Mouse (Mus musculus): ENCODE results near the gene Cog5. TPM values are rescaled to one million over a fixed set of nuclear protein-coding genes. Genes with fewer than 3 reads are reported as not detected.

Gene Cog5
- polyA plus RNA-seq, 2 experiments: 6.0 to 7.8 TPM

DNA sequence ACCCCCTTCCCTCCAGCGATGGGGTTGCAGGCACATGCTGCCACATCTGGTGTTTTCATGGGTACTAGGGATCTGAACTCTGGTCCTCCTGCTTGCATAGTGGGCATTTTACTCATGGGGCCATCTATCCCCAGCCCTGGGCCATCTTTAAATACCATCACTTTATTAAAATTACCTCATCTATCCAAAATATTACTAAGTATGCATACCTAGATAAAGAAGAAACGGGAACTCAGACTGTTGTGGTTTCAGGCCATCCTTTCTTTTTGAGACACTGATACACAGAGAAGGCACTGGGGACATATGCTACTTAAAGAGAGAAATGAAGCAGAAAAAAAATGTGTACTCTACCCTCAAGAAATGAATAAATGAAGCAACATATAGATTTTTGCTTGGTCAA, 331.8 kb downstream of the Cog5 start:
- peaks cover 33% of the 10 kb centered on the region for H3K36me3 ChIP-seq (replicated peaks; ENCODE audit: control insufficient read depth, insufficient read depth, low read depth)
- WGBS (ENCODE audit: insufficient replicate concordance): 75% methylated on average over 2 of the region's 2 CpGs
- H3K9me3 ChIP-seq (ENCODE audit: control insufficient read depth, low read length): no peaks in the 10 kb centered on the region

More for the DNA sequence above, 331.8 kb downstream of the Cog5 start:
- no peak overlapping the region for H3K27ac ChIP-seq
- no peak overlapping the region for H3K4me2 ChIP-seq (ENCODE audit: low read depth)
- DNase-seq (ENCODE audit: low read depth in 3 of 3, low spot score in 3 of 3): no peak
- no peaks in the 10 kb centered on the region for H3K27me3 ChIP-seq (ENCODE audit: control insufficient read depth, insufficient read depth, low read length)
- H3K9ac ChIP-seq (replicated peaks): no peak overlapping the region
- H3K4me1 ChIP-seq (replicated peaks; ENCODE audit: control insufficient read depth in 2 of 2, insufficient read depth in 2 of 2, low read length in 1 of 2): peaks cover 2 to 13% of the 10 kb centered on the region in 2 experiments; a peak in 3 of 4 replicates
- no peak overlapping the region for H3K4me3 ChIP-seq (ENCODE audit: insufficient read depth in 1 of 2, low read depth in 2 of 2, low read length in 2 of 2)
- ATAC-seq (ENCODE audit: insufficient read depth): no peak
- no peak for TF ChIP-seq EP300 (IDR thresholded peaks at IDR 0.05; ENCODE audit: low read depth)
- no peak for TF ChIP-seq CTCF (IDR thresholded peaks at IDR 0.05; ENCODE audit: low read depth)

Other genes with a start within 250 kb of the Cog5 start
- 2.2 and 2.7 TPM in 2 replicates for gene Cbll1, start 155.3 kb upstream of the Cog5 start, polyA plus RNA-seq (2012; rRNA removed)
- 6.7 and 7.0 TPM in 2 replicates for gene Cbll1, start 155.3 kb upstream of the Cog5 start, polyA plus RNA-seq (2014; fragmentation: Nextera tagmentation; extraction: Ambion mirVana)
- not detected in 2 replicates for gene Slc26a4, start 94.9 kb upstream of the Cog5 start, polyA plus RNA-seq (2012; rRNA removed)
- not detected in 2 replicates for gene Slc26a4, start 94.9 kb upstream of the Cog5 start, polyA plus RNA-seq (2014; fragmentation: Nextera tagmentation; extraction: Ambion mirVana)
- gene Bcap29, start 20.2 kb upstream of the Cog5 start, polyA plus RNA-seq (2012; rRNA removed): 4.8 and 8.5 TPM in 2 replicates
- gene Bcap29, start 20.2 kb upstream of the Cog5 start, polyA plus RNA-seq (2014; fragmentation: Nextera tagmentation; extraction: Ambion mirVana): 29.7 and 32.8 TPM in 2 replicates
- gene Dus4l, start within 50 bp of the Cog5 start, polyA plus RNA-seq (2012; rRNA removed): 2.4 and 5.1 TPM in 2 replicates
- 3.7 and 4.9 TPM in 2 replicates for gene Dus4l, start within 50 bp of the Cog5 start, polyA plus RNA-seq (2014; fragmentation: Nextera tagmentation; extraction: Ambion mirVana)
- gene Gpr22, start 59.1 kb downstream of the Cog5 start, polyA plus RNA-seq (2012; rRNA removed): 0.01 TPM in 1 of 2 replicates, not detected in the other
- 0.04 and 0.10 TPM in 2 replicates for gene Gpr22, start 59.1 kb downstream of the Cog5 start, polyA plus RNA-seq (2014; fragmentation: Nextera tagmentation; extraction: Ambion mirVana)